Mouse (Mus musculus): Measurements from ENCODE around the gene Hmox2.
A peak's percentile ranks its signal among the peaks of the same experiment; 100 is the strongest.
"Not testable (repeated sequence)": the region's sequence is repeated elsewhere in the genome, so short reads cannot be mapped to it uniquely, and the experiment has no call there.

Hmox2 gene

GRCm38 (mm10) chr16:4722915-4723209 lies 3.3 kb upstream of the Hmox2 start:
- DNase-seq (ENCODE audit: low read depth in 2 of 2, low spot score in 2 of 2) = no peak

- no peak for DNase-seq (ENCODE audit: low read depth in 2 of 2, low spot score in 2 of 2)
Observed at GRCm38 (mm10) chr16:4725266-4725665, 895 bp upstream of the Hmox2 start.

GRCm38 (mm10) chr16:4726528-4727128 lies 467 bp downstream of the Hmox2 start:
- no peak for DNase-seq (ENCODE audit: low read depth in 2 of 2, low spot score in 2 of 2)

- no peak for DNase-seq (ENCODE audit: low read depth in 2 of 2, low spot score in 2 of 2)
Observed at GRCm38 (mm10) chr16:4727526-4727925, 1.4 kb downstream of the Hmox2 start.

- no peak for DNase-seq (ENCODE audit: low read depth in 2 of 2, low spot score in 2 of 2)
Observed at GRCm38 (mm10) chr16:4727963-4728362, 1.8 kb downstream of the Hmox2 start.

GRCm38 (mm10) chr16:4730776-4731358 lies 4.7 kb downstream of the Hmox2 start:
- no peak for DNase-seq (ENCODE audit: low read depth in 2 of 2, low spot score in 2 of 2)

GRCm38 (mm10) chr16:4736262-4736661 lies 10.1 kb downstream of the Hmox2 start:
- no peak for DNase-seq (ENCODE audit: low read depth in 2 of 2, low spot score in 2 of 2)

GRCm38 (mm10) chr16:4739994-4740393 lies 13.8 kb downstream of the Hmox2 start:
- DNase-seq (ENCODE audit: low read depth in 2 of 2, low spot score in 2 of 2) = no peak

GRCm38 (mm10) chr16:4742186-4742585 lies 16.0 kb downstream of the Hmox2 start:
- no peak for DNase-seq (ENCODE audit: low read depth in 2 of 2, low spot score in 2 of 2)

- no peak for DNase-seq (ENCODE audit: low read depth in 2 of 2, low spot score in 2 of 2)
Observed at GRCm38 (mm10) chr16:4752155-4752554, 26.0 kb downstream of the Hmox2 start.

- DNase-seq (ENCODE audit: low read depth in 2 of 2, low spot score in 2 of 2) = no peak
Observed at GRCm38 (mm10) chr16:4754045-4754444, 27.9 kb downstream of the Hmox2 start.

GRCm38 (mm10) chr16:4756660-4757335 lies 30.6 kb downstream of the Hmox2 start:
- not testable (repeated sequence) for DNase-seq (ENCODE audit: low read depth in 2 of 2, low spot score in 2 of 2)

- DNase-seq (ENCODE audit: low read depth in 2 of 2, low spot score in 2 of 2) = no peak
Observed at GRCm38 (mm10) chr16:4762437-4762836, 36.3 kb downstream of the Hmox2 start.

GRCm38 (mm10) chr16:4763276-4763675 lies 37.1 kb downstream of the Hmox2 start:
- peak; percentile 8 to 27 for DNase-seq (ENCODE audit: low read depth in 2 of 2, low spot score in 2 of 2)

- DNase-seq (ENCODE audit: low read depth in 2 of 2, low spot score in 2 of 2) = no peak
Observed at GRCm38 (mm10) chr16:4765852-4766251, 39.7 kb downstream of the Hmox2 start.

- DNase-seq (ENCODE audit: low read depth in 2 of 2, low spot score in 2 of 2) = no peak
Observed at GRCm38 (mm10) chr16:4767012-4767790, 41.0 kb downstream of the Hmox2 start.

- DNase-seq (ENCODE audit: low read depth in 2 of 2, low spot score in 2 of 2) = no peak
Observed at GRCm38 (mm10) chr16:4768719-4769118, 42.6 kb downstream of the Hmox2 start.

- DNase-seq (ENCODE audit: low read depth in 2 of 2, low spot score in 2 of 2) = no peak
Observed at GRCm38 (mm10) chr16:4773289-4773970, 47.3 kb downstream of the Hmox2 start.

- DNase-seq (ENCODE audit: low read depth in 2 of 2, low spot score in 2 of 2) = no peak
Observed at GRCm38 (mm10) chr16:4777171-4777904, 51.2 kb downstream of the Hmox2 start.

- DNase-seq (ENCODE audit: low read depth in 2 of 2, low spot score in 2 of 2) = no peak
Observed at GRCm38 (mm10) chr16:4777905-4778609, 51.9 kb downstream of the Hmox2 start.
